Mouse (Mus musculus): ENCODE measurements at regions not wholly inside any gene's neighbourhood (a gene's known extent, or its start where the extent isn't known, plus 50 kb on each side); places are given as distances from the start of the nearest gene placed in this dataset.

- DNase-seq = no peak
Measured at GRCm38 (mm10) chr9:84673327-84673726, 639.2 kb upstream of the Gm11114 start.

DNA sequence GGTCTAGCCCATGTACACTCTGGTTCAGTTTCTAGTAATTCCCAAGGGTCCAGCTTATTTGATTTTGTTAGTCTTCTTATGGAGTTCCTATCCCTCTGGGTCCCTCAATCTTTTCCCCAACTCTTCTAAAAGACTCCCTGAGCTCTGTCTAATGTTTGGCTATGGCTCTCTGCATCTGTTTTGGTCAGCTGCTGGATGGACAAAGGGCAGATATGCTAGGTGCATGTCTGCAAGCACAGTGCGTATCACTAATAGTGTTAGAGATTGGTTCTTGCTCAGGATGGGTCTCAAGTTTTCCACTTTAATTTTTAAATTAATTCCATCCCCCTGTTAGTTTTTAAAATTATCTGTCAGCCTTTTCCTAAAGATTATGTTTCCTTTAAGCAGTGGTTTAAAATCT, 634.2 kb upstream of the Gm11114 start:
- DNase-seq = no peak

DNA sequence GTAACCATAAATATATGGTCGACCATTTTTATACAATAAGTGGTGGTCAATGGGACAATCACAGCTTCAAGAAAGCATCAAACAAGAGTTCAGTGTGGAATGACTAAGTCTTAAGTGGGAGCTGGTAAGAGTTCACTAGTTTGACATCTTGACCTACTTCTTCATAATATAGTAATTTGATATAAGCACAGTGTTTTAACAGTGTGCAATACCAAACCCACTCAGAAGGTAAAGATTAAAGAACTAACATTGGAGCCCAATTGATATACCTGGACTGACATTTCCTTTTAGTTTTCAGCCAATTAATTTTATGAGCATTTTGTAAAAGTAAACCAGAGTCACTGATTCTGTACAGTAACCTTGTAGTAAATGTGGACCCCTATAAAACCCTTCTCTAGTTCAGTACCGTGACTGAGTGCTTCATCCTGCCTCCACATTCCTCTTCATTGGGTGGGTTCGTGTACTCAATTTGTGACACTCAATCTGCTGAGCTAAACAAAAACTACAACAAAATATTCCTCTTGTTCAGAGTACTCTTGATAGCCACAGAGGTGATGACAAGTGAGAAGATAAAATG, 593.9 kb upstream of the Gm11114 start:
- no peak for DNase-seq

GRCm38 (mm10) chr9:84719396-84719795, 593.2 kb upstream of the Gm11114 start:
- DNase-seq = no peak

DNA sequence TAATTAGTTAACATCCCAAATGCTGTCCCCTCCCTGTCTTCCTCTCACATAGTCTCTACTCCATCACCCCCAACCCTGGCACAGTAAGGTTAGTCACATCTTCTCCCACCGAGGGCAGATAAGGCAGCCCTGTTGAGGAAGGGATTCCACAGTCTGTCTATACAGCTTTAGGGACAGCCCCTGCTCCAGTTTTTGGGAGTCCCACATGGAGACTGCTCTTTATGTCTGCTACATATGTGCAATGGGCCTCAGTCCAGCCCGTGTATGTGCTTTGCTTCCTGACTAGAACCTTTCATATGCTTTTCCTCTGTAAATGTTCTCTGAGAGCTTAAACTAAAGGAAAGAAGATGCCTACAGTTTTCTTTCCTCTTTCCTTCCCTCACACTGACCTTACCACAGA, 592.1 kb upstream of the Gm11114 start:
- DNase-seq = no peak

GRCm38 (mm10) chr9:84739266-84739665, 573.3 kb upstream of the Gm11114 start:
- DNase-seq = no peak

- no peak for DNase-seq
Measured at GRCm38 (mm10) chr9:84740336-84740735, 572.2 kb upstream of the Gm11114 start.

DNA sequence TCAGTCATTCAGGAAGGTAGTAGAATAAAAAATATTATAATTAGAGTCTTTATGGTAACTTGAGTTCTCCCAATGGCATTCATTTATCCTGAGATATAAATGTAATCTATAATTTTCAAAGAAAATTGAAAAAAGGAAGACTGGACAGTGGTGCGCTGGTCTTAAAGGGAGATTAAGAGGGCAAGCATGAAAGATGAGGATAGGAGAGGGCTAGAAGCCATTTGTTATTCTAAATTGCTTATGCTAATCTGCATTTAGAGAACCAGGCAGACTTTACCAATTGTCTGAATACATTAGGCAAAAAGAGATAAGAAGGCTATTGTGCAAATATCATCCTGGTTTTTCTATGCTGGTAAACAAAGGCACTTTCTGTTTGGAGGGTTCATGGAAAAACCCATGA, 558.2 kb upstream of the Gm11114 start:
- DNase-seq = no peak

DNA sequence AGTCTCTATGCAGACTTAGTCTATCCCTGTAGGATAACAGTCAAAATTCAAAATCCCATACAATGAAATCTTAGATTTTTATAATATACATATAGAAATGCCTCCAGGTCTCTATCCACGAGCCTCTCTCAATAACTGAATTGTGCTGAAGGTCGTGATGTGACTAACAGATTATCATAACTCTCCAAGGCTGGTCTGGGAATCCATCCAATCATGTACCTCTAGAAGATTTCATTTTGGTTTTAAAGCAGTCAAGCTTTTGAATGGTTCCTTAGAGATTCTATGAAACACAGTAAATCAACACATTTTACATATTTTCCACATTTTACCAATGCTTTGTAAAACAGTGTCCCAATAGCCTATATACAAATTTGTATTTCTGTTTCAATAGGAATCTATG, 557.7 kb upstream of the Gm11114 start:
- DNase-seq = no peak

GRCm38 (mm10) chr9:84774348-84774747, 538.2 kb upstream of the Gm11114 start:
- DNase-seq = no peak

- DNase-seq = no peak
Measured at GRCm38 (mm10) chr9:84775190-84775589, 537.4 kb upstream of the Gm11114 start.

GRCm38 (mm10) chr9:84779125-84779524, 533.4 kb upstream of the Gm11114 start:
- DNase-seq = no peak

- no peak for DNase-seq
Measured at GRCm38 (mm10) chr9:84825768-84826167, 486.8 kb upstream of the Gm11114 start.

DNA sequence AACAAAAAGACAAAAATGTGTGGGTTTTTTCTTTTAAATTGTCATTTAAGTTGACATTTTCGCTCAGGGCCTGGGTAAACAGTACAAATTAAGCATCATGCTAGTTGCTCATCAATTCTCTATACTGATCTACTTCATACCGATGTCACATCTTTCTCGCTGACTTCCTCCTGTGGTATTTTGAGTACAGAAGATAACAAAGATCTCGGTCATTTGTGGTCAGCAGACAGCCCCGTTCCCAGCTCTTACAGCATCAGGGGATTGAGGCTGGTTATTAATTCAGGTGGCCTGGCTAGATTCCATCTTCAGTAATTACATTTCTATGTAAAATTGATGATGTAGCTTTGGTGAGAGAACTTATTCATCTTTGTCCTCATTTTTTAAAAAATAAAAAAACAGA, 483.6 kb upstream of the Gm11114 start:
- no peak for DNase-seq

- DNase-seq = no peak
Measured at GRCm38 (mm10) chr9:84830639-84831038, 481.9 kb upstream of the Gm11114 start.

- DNase-seq = no peak
Measured at GRCm38 (mm10) chr9:84837498-84837897, 475.1 kb upstream of the Gm11114 start.

- DNase-seq = no peak
Measured at GRCm38 (mm10) chr9:84844021-84844420, 468.6 kb upstream of the Gm11114 start.

- DNase-seq = no peak
Measured at GRCm38 (mm10) chr9:84861600-84861999, 451.0 kb upstream of the Gm11114 start.

GRCm38 (mm10) chr9:84863431-84863830, 449.1 kb upstream of the Gm11114 start:
- no peak for DNase-seq

DNA sequence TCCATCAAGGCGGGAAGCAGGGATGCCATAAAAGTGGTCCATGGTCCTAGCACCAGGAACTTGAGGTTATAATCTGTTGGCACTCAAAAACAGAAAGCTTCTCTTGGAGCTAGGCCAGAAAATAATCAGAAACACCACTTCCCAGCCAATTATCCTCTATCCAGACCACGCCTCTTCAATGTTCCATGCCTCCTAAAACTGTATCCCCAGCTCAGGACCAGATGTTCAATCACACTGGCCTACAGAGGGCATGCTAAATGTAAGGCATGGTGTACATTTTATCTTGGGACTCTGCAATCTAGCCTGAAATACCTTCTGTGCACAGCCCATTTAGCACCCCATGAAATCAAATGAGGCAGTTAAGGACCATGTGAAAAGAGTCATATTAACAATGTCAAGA, 418.4 kb upstream of the Gm11114 start:
- no peak for DNase-seq

GRCm38 (mm10) chr9:84896073-84896472, 416.5 kb upstream of the Gm11114 start:
- DNase-seq = no peak

- no peak for DNase-seq
Measured at GRCm38 (mm10) chr9:84900643-84901042, 411.9 kb upstream of the Gm11114 start.

- DNase-seq = no peak
Measured at GRCm38 (mm10) chr9:84906244-84906643, 406.3 kb upstream of the Gm11114 start.

- no peak for DNase-seq
Measured at GRCm38 (mm10) chr9:84913321-84913720, 399.3 kb upstream of the Gm11114 start.

DNA sequence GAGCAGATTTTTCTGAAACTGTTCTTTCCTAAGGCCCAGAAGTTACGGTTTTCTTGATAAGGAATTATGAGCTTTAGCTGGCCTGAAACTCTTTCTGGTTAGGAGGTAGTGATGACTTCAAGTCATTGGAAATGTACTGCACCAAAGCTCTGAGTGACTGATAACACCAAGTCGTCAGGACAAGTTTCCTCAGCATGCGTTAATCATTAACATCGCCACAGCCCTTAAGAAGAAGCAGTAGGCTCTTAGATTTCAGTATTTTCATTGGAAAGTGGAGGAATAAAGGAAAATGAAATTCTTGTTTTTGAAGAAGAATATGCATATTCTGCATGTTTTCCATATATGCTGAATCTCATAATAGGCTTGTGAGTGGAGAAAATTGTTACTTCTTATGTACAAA, 390.3 kb upstream of the Gm11114 start:
- DNase-seq = no peak

DNA sequence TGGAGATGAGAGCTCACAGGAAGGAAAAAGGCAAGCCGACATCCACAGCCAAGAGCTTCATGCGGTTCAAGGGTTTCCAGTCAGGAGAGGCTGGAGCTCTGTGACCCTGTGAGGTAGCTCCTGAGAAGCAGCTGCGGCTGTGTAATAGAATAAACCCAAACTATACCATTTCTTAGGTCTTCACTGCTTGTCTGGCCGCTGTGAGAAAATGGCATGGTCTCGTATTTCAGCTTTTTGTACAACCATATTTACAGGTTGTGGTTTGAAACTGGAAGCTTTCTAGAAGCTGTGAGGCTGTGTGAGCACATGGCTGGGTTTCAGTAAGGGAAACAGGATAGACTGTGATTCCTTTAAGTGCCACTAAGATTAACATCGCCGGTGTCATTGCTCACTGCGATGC, 388.6 kb upstream of the Gm11114 start:
- no peak for DNase-seq

Measured in liver (tissue).